Mouse (Mus musculus) R1 (cell line): ENCODE results near the gene Fbxl19.
"Not testable (repeated sequence)": the region's sequence is repeated elsewhere in the genome, so short reads cannot be mapped to it uniquely, and the experiment has no call there.

Experiments used
- DNase-seq: peaks from one replicate; pipeline ENCODE4 v3.0.0-alpha.2; 2018; ENCODE audit warnings: low read depth, low spot score

The Fbxl19 gene

DNA sequence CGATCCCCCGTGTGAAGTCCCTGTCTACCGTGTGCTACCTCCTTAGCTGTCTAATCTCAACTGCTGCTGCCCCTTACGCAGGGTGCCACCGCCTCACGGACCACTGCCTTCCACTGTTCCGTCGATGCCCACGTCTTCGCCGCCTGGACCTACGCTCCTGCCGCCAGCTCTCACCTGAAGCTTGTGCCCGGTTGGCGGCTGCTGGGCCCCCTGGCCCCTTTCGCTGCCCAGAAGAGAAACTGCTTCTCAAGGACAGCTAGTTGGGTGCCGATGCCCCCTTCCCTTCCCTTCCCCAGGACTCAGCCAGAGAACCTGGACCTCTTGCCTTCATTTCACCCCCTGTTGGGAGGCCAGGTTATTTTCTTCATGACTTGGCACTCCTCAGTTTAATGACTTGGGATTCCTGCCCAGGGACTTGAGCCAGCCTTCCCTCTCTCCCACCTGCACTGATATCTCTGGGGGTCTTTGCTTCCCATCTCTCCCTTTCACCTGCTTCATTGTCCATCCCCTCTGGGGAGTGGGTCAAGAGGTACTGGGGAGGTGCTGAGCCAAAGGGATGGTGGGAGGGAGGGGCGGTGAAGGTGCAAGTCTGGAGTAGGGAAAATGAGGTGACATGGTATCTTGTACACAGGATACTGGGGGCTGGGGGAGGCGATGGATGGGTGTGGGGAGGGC is 23.5 kb downstream of the Fbxl19 start:
- no peak for DNase-seq

DNA sequence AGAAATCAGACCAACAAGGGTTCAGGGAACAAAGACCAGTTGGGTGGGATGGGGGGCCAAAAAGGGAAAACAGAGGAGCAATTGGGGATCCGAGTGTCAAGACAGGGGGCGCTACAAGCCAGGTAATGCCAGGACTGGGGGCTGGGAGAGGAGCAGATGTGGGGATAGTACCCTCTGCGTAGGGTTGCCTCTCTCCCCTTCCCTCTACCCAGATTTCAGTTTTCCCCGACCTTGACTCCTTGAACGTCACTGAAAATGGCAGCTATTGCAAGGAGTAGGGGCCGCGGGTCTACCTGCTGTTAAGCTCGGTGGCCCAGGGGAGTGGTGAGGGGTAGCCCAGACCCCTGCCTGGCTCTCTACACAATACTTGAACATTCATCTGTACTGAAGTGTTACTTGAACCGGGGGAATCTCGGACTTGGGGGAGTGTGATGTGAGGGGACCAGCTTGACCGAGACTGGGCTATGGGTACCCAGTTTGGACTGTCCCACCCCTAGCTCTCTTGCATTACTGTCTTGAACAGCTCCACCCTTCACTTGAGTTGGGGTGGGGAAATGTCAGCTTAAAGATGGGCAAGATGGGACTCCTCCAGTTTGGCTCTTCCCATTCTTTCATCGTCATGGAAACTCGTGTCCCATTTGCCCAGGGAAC is 24.1 kb downstream of the Fbxl19 start:
- DNase-seq: no peak

DNA sequence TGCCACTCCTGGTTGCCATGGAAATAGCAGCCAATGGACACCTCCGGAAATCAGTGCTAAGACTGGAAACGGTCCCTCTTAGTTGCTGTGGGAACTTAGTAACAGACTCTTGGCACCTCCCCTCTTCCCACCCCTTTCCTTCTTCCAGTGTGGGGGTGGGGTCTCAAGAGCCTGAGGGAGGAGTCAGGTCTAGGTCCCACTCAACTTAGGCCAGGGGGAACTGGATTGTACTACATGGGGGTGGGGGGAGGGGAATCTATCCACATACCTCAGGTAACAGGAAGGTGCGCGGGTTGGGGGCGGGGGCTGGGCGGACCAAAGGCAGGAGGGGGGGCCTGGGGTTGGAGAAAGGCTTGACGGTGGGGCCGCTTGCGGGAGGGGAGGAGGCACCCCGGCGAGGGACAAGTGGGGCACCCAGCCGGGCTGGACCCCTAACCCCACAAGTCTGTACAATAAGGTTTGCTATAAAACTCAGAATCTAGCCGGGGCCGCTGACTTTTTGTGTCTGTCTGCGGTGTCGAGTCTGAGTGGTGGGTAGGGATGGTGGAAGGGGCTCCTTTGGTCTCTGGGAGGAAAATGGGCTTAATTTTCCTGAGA is 24.8 kb downstream of the Fbxl19 start:
- peak; percentile 100 for DNase-seq

DNA sequence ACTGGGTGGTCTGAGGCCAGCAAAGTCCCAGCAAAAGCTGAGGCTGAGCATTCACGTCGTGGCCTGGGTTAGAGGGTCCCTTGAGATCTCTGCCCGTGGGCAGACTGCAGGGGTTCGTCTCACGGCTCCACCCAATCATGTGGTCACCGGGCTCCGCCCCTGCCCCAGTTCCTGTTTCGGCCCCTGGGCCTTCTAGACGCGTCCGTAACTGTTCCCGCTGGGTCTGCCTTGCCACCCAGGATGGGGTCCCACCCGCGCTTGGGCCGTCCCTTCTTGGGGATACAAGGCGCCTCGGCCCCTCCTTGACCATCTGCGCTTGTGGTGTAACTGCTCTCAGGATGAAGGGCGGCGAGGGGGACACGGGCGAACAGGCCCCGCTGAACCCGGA is 25.3 kb downstream of the Fbxl19 start, which contains the start of gene Orai3:
Gene Orai3 (plus strand): TSS at position 165 of the 388 bp plus-strand sequence.
- DNase-seq: peak; percentile 89

DNA sequence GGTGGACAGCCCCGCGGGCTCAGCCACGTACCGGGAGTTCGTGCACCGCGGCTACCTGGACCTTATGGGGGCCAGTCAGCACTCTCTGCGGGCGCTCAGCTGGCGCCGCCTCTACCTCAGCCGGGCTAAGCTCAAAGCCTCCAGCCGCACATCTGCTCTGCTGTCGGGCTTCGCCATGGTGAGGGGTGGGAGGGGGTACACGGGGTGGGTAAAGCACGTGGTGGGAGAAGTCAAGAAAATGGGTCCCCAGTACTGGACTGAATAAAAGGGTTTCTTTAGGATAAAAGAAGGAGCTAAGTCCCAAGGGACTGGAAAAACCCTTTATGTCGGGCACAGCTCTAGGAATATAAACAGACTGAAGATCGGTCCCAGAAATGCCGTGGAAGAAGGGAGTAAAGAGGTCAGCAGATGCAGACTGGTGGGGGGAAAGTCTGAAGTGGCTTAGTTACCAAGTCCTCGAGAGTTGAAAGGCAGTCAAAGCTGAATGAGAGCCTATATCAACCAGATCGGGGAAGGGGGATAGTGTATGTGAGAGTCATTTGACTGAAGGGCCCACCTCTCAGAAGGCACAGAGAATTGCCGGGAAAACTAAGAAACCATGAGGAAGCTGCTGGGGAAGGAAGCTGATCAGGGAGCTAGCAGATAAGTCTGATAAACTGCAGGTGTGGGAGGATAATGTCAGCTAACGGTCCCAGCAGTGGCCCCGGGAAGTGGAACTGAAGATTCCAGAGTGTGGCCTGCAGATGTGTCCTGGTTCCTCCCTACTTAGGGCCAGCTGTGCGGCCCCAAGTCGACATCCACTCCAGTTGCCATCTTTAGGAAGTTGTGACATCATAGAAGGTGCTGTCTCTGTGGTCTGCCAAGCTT is 25.9 kb downstream of the Fbxl19 start:
- peak; percentile 26 for DNase-seq

DNA sequence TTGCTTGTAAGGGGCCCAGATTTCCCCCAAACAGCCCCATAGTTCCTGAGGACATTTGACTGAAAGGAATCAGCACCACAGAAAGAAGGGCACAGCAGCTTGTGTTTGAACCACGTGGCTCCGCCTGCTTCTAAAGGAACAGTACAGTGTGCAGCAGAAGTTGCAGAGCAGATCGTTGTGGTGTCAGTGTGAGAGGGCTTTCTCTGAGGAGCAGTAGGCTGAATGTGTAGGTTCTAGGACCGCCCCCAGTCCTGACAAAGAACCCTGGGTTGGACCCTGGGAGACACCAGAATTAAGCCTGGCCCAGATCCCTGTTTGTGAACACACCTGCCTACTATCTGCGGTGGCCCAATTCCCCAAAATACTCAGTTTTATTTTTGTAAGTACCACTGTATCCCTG is 26.9 kb downstream of the Fbxl19 start:
- DNase-seq: peak; percentile 54

DNA sequence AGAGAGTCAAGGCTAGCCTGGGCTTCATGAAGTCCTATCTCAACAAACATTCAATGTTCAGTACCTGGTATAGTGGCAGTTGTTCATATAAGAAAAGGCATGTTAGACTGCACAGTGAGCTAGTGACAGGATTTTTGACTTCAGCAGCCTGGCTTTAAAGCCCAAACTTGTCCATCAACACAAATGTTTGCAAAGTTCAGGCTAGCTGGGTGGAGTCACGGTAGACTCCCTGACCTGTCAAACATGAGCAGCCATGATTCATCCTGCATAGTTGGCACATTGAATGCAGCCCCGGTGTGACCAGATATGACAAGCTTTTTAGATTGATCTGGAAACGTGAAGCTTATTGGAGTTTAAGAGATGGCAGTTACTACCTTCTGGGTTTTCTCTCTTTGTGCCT is 27.7 kb downstream of the Fbxl19 start:
- DNase-seq: no peak

DNA sequence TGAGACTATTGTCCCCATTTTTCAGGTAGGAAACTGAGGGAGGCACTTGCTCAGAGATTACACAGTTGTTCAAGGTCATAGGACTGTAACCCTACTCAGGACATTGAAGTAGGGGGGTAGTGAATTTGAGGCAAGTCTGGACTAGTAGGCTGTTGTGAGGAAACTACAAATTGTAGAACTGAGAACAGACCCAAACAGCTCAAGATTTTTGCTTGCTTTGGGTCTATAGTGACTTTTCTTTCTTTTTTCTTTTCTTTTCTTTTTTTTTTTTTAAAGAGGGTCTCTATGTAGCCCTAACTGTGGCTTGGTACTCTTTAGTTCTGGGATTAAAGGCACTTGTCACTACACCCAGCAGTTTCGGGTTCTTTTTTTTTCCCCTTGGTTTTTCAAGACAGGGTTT is 28.2 kb downstream of the Fbxl19 start:
- DNase-seq: no peak

DNA sequence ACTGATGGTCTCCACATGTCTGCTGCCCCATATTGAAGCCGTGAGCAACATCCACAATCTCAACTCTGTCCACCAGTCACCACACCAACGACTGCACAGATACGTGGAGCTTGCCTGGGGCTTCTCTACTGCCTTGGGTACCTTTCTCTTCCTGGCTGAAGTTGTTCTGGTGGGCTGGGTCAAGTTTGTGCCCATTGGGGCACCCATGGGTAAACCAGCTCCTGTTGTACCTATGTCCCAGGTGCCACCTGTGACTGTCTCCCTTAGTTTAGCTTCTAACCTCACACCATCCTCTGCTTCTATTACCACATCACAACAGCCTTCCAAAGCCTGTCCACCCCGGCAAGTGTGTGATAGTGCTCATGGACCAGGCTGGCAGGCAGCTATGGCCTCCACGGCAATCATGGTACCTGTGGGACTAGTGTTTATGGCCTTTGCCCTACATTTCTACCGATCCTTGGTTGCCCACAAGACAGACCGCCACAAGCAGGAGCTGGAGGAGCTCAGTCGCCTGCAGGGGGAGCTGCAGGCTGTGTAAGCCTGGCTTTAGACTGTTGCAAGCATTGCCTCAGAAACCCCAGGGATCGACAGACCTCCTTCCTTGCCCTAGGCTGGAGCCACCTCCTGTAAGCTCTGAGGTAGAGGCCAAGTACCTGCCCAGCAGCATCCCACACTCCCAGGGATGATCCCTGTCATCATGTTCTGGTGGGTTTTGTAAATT is 29.5 kb downstream of the Fbxl19 start:
- peak; percentile 88 for DNase-seq

DNA sequence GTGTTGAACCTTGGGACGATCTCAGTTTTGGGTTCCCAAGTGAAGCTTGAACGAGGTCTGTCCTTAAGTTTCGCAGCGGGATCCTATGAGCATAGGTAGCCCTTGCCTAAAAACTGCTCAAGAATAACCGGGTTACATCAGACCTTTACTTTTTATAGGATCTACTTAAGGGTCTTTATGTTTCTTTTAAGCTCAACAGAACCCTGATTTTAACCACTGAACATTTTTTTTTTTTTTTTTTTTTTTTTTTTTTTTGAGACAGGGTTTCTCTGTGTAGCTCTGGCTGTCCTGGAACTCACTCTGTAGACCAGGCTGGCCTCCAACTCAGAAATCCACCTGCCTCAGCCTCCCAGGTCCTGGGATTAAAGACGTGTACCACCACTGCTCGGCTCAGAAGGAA is 31.5 kb downstream of the Fbxl19 start:
- DNase-seq: not testable (repeated sequence)

DNA sequence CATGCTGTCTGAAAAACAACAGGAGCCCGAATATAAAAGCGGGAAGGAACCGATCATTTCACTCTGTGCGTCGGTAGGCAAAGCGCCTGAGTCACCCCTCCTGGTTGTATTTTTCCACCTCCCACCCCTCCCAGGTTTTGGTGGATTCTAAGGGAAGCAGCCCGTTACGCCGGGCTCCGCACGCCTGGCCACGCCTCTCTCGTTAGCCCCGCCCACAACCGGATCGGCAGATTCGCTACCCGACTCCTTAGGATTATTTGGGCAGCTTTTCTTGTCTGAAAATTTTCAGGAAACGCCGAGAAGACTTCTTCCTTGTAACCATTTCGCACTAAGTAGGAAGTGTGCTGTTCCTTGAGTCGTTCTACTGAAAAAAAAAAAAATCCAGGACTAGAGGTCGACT is 32.1 kb downstream of the Fbxl19 start, which contains the start of gene Setd1a:
Gene Setd1a (plus strand): TSS at position 245 of the 400 bp plus-strand sequence.
- peak; percentile 92 for DNase-seq

DNA sequence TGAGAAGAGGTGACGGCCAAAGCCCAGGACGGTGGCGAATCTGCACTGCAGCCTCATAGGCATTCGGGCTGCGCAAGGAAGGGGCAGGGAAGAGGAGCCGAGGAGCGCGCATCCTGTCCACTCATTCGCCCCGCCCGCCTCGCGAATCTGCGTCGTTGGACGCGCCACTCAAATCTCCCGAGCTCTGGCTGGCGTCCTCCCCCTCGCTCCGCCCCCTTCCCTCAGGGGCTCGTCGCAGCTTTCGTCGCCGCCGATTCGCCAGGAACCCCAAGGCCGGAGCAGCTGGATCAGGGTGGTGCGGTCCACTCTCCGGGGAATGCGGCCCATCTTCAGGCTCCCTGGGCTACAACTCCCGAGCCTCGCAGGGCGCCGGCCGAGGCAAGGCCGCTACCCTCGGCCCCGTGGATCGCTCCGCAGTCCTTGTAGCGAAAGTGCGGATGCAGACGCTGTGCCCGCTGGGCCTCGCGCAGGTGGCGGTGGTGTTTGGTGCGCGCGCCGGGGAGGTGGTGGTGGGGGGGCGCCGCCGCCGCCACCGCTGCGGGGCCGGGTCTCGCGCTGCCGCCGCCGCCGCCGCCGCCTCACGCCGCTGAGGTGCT is 32.6 kb downstream of the Fbxl19 start:
- DNase-seq: peak; percentile 98

DNA sequence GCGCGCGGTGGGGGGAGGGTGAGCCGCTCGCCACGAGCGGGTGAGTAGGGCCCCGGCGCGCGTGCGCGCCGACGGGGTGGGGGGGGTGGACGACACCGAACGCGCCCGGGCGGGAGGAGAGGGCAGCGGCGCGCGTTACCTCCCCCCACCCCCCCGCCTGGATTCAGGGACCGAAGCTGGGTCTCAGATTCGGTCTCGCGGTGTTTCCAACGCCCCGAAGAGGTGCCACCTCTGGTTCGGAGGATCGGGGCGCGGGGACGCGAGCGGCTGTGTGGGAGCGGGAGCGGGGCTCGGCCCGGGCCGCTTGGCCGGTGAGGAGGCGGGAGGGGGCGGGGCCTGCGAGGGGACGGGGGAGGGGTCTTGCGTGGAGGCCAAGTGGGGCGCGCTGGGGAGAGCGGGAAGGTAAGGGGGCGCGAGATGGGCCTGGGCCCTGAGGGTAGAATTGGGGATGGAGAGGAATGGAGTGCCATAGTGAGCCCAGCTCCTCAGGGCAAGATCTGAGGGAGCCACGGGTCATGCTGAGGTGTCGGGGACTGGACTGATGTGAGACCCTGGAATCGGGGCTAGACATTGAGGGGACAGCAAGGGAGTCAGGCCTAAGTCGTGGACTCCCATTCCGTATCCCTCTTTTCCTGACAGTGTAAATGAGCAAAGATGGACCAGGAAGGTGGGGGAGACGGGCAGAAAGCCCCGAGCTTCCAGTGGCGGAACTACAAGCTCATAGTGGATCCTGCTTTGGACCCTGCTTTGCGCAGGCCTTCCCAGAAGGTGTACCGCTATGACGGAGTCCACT is 33.3 kb downstream of the Fbxl19 start:
- peak; percentile 72 for DNase-seq

DNA sequence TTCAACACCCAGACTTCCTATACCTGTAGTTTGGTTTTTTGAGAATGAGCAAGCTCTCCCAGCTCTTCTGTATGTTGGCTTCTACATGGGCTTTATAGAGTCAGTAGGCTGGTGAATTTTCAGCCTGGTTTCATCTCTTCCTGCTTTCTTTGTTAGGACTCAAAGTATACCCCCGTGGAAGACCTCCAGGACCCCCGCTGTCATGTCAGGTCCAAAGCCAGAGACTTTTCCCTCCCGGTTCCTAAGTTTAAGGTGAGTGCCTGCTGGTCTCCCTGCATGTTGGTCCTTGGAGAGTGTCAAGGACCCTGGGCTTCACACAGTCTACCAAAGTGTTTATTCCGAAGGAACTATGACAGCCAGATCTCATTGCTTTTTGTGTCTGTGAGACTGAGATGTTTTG is 34.0 kb downstream of the Fbxl19 start:
- DNase-seq: no peak

DNA sequence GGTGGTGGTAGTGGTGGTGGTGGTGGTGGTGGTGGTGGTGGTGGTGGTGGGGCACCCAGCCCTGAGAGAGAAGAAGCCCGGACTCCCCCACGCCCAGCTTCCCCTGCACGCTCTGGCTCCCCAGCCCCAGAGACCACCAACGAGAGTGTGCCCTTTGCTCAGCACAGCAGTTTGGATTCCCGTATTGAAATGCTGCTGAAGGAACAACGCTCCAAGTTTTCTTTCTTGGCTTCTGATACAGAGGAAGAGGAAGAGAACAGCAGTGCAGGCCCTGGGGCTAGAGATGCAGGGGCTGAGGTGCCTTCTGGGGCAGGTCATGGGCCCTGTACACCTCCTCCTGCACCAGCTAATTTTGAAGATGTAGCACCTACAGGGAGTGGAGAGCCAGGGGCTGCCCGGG is 41.0 kb downstream of the Fbxl19 start, which contains the start of gene Gm49388:
Gene Gm49388 (plus strand): TSS at position 301 of the 400 bp plus-strand sequence.
- DNase-seq: no peak

DNA sequence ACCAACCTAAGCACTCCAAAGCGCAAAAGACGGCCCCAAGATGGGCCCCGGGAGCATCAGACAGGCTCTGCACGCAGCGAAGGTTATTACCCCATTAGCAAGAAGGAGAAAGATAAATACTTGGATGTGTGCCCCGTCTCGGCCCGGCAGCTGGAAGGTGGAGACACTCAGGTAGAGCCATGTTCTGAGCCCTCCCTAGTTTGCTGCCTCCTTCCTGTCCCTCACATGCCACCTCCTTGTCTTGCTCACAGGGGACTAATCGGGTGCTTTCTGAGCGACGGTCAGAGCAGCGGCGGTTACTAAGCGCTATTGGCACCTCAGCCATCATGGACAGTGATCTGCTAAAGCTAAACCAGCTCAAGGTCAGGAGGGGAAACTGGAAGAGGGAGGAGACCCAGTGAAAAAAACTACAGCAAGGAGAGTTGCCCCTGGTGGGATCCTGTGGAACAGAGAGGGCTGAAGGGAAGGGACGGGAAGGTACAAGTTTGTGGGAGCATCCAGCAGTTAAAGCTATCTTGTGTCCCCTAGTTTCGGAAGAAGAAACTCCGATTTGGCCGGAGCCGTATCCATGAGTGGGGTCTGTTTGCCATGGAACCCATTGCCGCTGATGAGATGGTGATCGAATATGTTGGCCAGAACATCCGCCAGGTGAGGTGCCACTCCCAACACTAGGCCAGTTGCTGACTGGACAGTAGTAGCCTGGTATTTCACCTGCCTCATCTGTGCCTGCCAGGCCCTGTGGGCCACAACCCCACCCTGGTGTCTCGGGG is 52.9 kb downstream of the Fbxl19 start:
- no peak for DNase-seq

DNA sequence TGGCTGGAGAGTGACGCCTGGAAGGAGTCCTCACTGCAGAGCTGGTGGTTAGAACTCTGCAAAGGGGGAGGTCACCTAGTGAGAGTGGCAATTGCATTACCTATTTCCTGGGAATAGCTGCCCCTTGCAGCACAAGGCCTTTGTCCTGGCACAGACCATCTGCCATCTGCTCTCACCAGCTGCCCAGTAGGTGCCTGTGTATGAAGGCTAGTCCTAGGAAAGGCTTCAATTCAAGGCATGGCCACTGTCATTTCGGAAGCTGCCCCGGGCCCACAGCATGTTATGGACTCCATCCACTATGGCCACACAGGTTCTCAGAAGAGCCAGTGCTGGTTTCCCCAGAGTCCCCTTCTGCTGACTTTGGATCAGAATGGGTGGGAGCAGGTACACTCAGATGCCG is 54.2 kb downstream of the Fbxl19 start:
- DNase-seq: no peak

DNA sequence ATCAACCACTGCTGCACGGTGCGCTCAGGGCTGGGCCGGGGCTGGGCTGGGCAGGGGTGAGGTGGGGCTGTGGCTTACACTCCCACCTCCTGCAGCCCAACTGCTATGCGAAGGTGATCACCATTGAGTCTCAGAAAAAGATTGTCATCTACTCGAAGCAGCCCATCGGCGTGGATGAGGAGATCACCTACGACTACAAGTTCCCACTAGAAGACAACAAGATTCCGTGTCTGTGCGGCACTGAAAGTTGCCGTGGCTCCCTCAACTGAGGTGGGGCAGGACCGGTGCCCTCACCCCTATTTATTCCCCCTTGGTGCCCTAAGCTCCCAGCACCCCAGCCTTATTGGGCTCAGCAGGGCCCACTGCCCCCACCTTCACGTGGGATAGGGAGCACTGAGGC is 54.9 kb downstream of the Fbxl19 start:
- no peak for DNase-seq

DNA sequence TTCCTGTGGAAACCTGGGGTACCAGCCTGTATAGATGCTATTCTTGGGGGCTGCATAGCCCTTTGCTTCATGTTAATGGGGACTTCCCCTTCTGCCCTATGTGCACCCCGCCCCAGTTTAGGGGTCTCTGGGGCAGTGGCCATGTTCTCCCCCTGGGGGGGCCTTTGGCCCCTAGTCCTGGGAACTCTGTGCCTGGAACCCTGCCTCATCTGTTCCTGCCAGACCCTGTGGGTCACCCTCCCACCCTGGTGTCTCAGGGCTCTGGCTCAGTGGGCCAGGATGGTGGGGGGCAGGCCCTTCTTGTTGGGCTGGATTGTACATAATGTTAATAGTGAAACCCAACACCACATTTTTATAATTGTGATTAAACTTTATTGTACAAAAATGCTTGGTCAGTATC is 55.4 kb downstream of the Fbxl19 start:
- no peak for DNase-seq
